Mouse (Mus musculus): ENCODE measurements around the gene Rinl.

Gene Rinl

GRCm38 (mm10) chr7:28825686-28826401, 37.1 kb downstream of the Rinl start:
- peak; percentile 73 for DNase-seq

- no peak for DNase-seq
Measured at GRCm38 (mm10) chr7:28826402-28826772, 37.6 kb downstream of the Rinl start.

GRCm38 (mm10) chr7:28827338-28827737, 38.6 kb downstream of the Rinl start:
- no peak for DNase-seq

GRCm38 (mm10) chr7:28829821-28830220, 41.1 kb downstream of the Rinl start:
- DNase-seq = no peak

GRCm38 (mm10) chr7:28830981-28831380, 42.2 kb downstream of the Rinl start:
- DNase-seq = no peak

- no peak for DNase-seq
Measured at GRCm38 (mm10) chr7:28831411-28832125, 42.8 kb downstream of the Rinl start.

GRCm38 (mm10) chr7:28832137-28832536, 43.4 kb downstream of the Rinl start:
- no peak for DNase-seq

- DNase-seq = no peak
Measured at GRCm38 (mm10) chr7:28833723-28834347, 45.1 kb downstream of the Rinl start, which contains the start of gene Lgals4. Gene Lgals4, plus strand, starts transcription at chr7:28833854.

- no peak for DNase-seq
Measured at GRCm38 (mm10) chr7:28836936-28837335, 48.2 kb downstream of the Rinl start.

GRCm38 (mm10) chr7:28838331-28838730, 49.6 kb downstream of the Rinl start:
- no peak for DNase-seq

GRCm38 (mm10) chr7:28847273-28847672, 58.5 kb downstream of the Rinl start:
- DNase-seq = no peak

Measured in thymus, postnatal 4 days (tissue).